24 mouse cellular contexts compared by ENCODE assay signal in the genomic region with DNA sequence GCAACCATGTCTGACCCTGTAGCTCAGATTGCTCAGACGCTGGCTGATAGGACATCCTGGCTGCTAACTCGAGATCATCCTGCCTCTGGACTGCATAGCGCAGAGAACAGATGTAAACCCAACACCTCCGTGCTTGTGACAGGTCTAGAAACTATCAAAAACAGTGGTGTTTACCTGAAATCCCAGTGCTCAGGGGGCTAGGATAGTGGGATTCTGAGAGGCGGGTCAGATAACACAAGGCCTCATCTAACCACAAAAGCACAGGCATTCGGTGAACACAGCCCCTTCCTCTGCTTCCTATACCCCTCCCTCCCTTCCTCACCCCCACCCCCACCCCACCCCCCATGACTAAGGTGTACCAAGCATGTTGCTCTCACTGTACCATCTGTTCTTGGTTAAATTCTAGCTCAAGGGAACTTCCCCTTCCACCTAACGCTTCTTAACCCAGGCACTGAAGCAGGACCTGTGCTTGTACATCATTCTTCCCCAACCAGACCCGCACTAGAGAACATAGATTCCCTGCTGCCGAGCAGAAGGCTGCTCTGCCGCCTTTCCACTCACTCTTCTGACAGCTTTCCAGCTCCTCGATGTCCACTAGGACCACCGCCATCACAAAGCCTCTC. TPM values are rescaled to one million over a fixed set of nuclear protein-coding genes. Genes with fewer than 3 reads are reported as not detected.
DNase-seq lines count a peak whose midpoint lies in the region.
"Had no signal": no experiment of that assay in that cellular context is flagged by ENCODE, and none has a peak within 500 bp of the region (broad histone marks: within the 10 kb centered on the region; RNA-seq: fewer than 3 reads in every experiment).

No protein-coding gene starts in this region.

- peak; percentile 33 for DNase-seq in heart, adult 11 months
- no peak for DNase-seq in heart, postnatal 25 days (ENCODE audit: low spot score)
- DNase-seq in thymus, postnatal 25 days = peak; percentile 31
- no peak for DNase-seq in thymus, postnatal 14 days
- peak; percentile 27 for DNase-seq in T-cell, adult 2 months (ENCODE audit: low spot score)
- peak; percentile 83 for DNase-seq in splenic B cell, adult 2 months (ENCODE audit: low read depth, low spot score)
- no peak for DNase-seq in gastrocnemius, postnatal 14 days
- no peak for DNase-seq in layer of hippocampus, postnatal 14 days (ENCODE audit: low spot score in 2 of 2)
- DNase-seq: adrenal gland, postnatal 10 days; cerebellum, adult 2 months; cerebellum, postnatal 25 days; gastrocnemius, adult 2 months; kidney, adult 11 months; kidney, postnatal 36 days; lung, postnatal 36 days; midbrain, embryonic 14.5 days; right cerebral cortex, adult 18-20 months; right cerebral cortex, postnatal 4 days; thymus, postnatal 4 days had no signal

- intact Hi-C loops in heart, postnatal 25 days (cut with DNase I) = no loop called here
- intact Hi-C loops in gastrocnemius, postnatal 14 days (cut with DNase I; ENCODE audit: low total_unique reads) = no loop called here

- no peaks in the 10 kb centered on the region for H3K36me3 ChIP-seq in splenic B cell, adult 2 months (ENCODE audit: control insufficient read depth, insufficient read depth, low read length, poor library complexity, severe bottlenecking)
- H3K36me3 ChIP-seq: heart, embryonic 10.5 days; kidney, embryonic 15.5 days; lung, embryonic 15.5 days; neural tube, embryonic 12.5 days had no signal

- H3K27me3 ChIP-seq in splenic B cell, adult 2 months (ENCODE audit: control insufficient read depth, insufficient read depth, low read length, poor library complexity, severe bottlenecking) = no peaks in the 10 kb centered on the region
- H3K27me3 ChIP-seq: kidney, embryonic 15.5 days; lung, embryonic 15.5 days; neural tube, embryonic 12.5 days had no signal

RNA-seq across cellular contexts. Expression of gene Scd2, which starts 41.4 kb away (rescaled TPM):
- 10 to 100 TPM; 12.5 to 13.1 TPM for total RNA-seq in heart, postnatal 25 days (2021)
- total RNA-seq in gastrocnemius, postnatal 14 days (2021) = 10 to 100 TPM; 22.8 to 54.0 TPM
- total RNA-seq in layer of hippocampus, postnatal 14 days (2021) = 100 to 1,000 TPM; 702 to 713 TPM

RNA-seq across cellular contexts. Expression of gene Scd3, which starts 49.0 kb away (rescaled TPM):
- total RNA-seq in heart, postnatal 25 days (2021) = not detected
- total RNA-seq in gastrocnemius, postnatal 14 days (2021) = not detected
- under 1 TPM; 0.62 TPM for total RNA-seq in layer of hippocampus, postnatal 14 days (2021)
- total RNA-seq: gastrocnemius, adult 2 months; megakaryocyte-erythroid progenitor cell, adult 5-6 weeks had no signal

RNA-seq across cellular contexts. Expression of gene Pkd2l1, which starts 59.8 kb away (rescaled TPM):
- total RNA-seq in heart, postnatal 25 days (2021) = not detected
- not detected for total RNA-seq in gastrocnemius, postnatal 14 days (2021)
- total RNA-seq in layer of hippocampus, postnatal 14 days (2021) = not detected
- total RNA-seq: adrenal gland, postnatal 10 days; gastrocnemius, adult 2 months had no signal

Comparison
In these comparisons a context has a peak if more than half of its experiments do, and no peak if none do; other contexts are left out.
1. DNase-seq: peak in heart, adult 11 months (single experiment), thymus, postnatal 25 days (single experiment), T-cell, adult 2 months (single experiment) and splenic B cell, adult 2 months (single experiment); none in heart, postnatal 25 days (single experiment), thymus, postnatal 14 days (single experiment), gastrocnemius, postnatal 14 days (single experiment) and layer of hippocampus, postnatal 14 days (0 of 2).
2. RNA of gene Scd2, which starts 41.4 kb away (total RNA-seq): 702 to 713 TPM in layer of hippocampus, postnatal 14 days; 22.8 to 54.0 TPM in gastrocnemius, postnatal 14 days and 12.5 to 13.1 TPM in heart, postnatal 25 days; every median in the first group is over 10 times any median in the second.